Mouse (Mus musculus): ENCODE measurements around the gene Tifa.

GRCm38 (mm10) chr3:127780921-127781320 is 8.7 kb upstream of the Tifa start:
- TF ChIP-seq CTCF (IDR thresholded peaks at IDR 0.05; ENCODE audit: low read depth) (no peak), EP300 (optimal IDR thresholded peaks at IDR 0.05) (no peak)

All from stomach, postnatal 0 days (tissue).